Mouse (Mus musculus): ENCODE data around the gene Gje1. TPM values are rescaled to one million over a fixed set of nuclear protein-coding genes. Genes with fewer than 3 reads are reported as not detected.

The Gje1 gene
- not detected for total RNA-seq (2021)
- long read RNA-seq = 0 reads

DNA sequence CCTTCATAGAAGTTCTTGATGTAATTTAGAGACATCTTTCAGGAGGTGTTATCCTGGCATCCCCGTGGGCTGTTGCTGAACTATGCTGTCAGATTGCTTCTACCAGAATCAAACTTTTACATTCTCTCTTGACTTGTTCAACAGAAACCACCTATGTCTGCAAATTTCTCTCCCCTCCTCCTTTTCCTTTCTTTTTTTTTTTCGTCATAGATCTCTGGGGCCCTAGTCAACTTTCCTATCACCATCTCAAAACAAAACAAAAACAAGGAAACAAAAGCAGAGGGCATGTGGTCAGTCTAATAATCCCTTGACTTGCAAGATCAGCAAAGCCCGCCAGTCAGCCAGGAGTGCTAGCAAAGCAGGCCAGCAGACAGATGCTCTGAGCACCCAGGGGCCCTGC is at the start of gene Gje1:
Gene Gje1, minus strand, starts transcription at position 101 of the 400 bp plus-strand sequence.
- no peak for DNase-seq (ENCODE audit: low spot score in 2 of 2)

- DNase-seq (ENCODE audit: low spot score in 2 of 2) = no peak
Observed at GRCm38 (mm10) chr10:14760618-14761017, 42.6 kb upstream of the Gje1 start.

DNA sequence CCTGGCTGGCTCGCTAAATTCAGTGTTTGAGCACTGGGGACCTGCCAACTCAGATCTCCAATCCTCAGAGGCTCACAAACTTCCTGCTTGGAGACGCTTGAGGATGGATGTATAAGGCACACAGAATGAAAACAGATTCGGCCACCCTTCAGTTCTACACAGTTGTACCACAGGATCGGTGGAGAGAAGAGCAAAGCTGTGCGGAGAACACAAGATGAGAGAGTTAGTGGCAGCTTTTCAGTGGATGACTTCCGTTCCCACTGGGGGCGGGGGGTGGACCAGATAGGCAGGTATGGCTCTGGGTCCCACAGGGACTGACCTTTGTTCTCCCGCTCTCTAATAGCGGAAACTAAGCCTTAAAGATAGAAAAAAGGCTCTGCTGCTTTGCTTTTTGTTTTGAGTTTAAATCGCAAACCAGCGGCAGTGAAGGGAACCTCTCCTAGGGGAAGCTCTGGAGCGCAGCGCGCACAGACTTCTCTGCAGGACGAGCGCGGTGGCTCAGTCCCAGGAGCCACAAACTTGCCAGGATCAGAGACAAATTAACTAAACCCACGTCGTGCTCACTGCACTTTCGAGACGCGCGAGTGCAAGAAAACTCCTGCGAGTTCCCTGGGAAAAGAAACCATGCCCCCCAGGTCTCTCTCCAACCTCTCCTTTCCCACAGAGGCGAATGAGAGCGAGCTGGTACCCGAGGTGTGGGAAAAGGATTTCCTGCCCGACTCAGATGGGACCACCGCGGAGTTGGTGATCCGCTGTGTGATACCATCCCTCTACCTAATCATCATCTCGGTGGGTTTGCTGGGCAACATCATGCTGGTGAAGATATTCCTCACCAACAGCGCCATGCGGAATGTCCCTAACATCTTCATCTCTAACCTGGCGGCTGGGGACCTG is 41.9 kb upstream of the Gje1 start:
- DNase-seq (ENCODE audit: low spot score in 2 of 2) = peak in 1 of 2 experiments; percentile 19

DNA sequence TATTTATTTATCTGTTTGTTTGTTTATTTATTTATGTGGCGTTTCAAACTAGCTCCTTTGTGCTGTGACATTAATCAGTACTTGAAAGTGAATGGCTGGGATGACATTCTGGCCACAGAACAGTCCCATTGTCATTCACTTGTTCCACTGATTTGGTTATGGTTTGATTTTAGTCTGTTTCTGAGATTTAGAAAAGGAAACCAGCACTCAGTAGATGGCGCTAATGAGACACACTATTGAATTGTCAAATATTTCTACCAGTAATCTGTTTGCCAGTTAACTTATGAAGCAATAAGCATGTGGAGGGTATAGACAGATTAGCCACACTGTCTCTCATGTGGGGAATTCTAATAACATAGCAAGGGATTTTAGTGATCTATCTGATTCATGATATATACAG is 16.3 kb upstream of the Gje1 start:
- peak; percentile 3 to 87 for DNase-seq (ENCODE audit: low spot score in 2 of 2)

DNA sequence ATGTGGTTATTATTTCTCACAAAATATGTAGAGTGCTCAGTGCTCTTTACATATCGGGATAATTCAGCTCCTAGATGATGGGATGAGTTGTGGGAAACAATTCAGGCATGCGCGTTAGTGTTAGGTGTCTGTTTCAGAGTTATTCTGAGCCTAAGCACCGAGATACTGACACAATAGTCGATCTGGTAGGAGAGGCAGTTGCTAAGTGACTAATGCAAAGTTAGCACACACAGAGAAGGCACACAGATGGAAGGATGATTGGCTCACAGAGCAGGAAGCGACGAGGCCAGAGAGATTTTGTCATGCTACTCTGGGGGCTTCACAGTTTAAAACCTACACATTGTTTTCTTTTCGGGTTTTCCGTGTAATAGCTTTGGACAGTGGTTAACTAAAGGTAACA is 7.7 kb upstream of the Gje1 start:
- DNase-seq (ENCODE audit: low spot score in 2 of 2) = peak; percentile 50 to 83

GRCm38 (mm10) chr10:14705072-14706066 is 12.6 kb downstream of the Gje1 start, which contains the start of the genes Vta1 and Nmbr:
TSS of gene Vta1 (minus strand) at chr10:14705560.
TSS of gene Nmbr (plus strand) at chr10:14705591.
- peak; percentile 99 to 100 for DNase-seq (ENCODE audit: low spot score in 2 of 2)

- DNase-seq (ENCODE audit: low spot score in 2 of 2) = no peak
Observed at GRCm38 (mm10) chr10:14703830-14704420, 14.1 kb downstream of the Gje1 start.

DNA sequence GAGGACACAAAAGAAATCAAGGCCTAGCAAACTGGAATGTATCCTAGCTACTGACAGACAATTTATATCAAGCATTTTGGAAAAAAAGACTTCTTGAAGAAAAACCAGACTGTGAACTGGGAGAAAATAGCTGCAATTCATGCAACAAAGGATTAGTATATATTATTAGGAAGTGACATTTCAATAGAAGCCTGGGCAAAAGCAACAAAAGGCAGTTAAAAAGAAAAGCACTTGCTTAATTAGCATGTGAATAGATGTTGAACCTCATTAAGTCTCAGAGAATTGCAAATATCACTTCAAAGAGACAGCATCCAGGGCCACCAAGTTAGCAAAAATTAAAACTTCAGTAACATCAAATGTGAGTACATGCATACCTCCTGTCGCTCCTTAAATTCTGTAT is 14.8 kb downstream of the Gje1 start:
- no peak for DNase-seq (ENCODE audit: low spot score in 2 of 2)

- DNase-seq (ENCODE audit: low spot score in 2 of 2) = no peak
Observed at GRCm38 (mm10) chr10:14690349-14690748, 27.7 kb downstream of the Gje1 start.

DNA sequence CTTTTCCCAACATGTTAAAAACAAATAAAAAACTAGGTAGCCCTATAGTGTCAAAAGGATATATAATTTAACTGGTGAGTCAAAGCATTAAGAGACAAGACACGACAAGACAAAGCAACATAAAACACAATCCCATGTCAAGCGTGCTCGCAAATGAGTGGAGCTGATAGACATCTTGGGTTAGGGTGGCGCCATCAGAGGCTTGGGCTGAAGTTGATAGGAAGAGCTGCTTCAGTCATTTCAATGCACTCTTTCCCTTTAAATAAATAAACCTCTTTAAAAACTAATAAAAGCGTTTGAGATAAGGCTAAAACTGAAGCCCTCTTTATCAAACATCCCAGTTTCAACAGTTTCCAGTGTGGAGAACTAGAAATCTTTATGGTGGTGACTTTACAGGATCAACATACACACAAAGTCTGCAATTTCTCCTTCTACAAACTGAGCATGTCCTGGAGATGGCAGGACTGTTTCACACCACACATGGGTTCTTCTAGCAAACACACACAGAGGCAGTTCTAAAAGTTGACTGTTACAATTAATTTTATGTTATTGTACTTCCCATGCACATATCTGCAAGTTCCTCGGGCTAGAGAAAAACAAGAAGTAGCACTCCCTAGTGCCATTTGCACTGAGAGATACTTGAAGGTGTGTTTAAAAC is 29.1 kb downstream of the Gje1 start:
- no peak for DNase-seq (ENCODE audit: low spot score in 2 of 2)

- DNase-seq (ENCODE audit: low spot score in 2 of 2) = no peak
Observed at GRCm38 (mm10) chr10:14685663-14686062, 32.4 kb downstream of the Gje1 start.

- no peak for DNase-seq (ENCODE audit: low spot score in 2 of 2)
Observed at GRCm38 (mm10) chr10:14666147-14666546, 51.9 kb downstream of the Gje1 start.

Other genes with a start within 250 kb of the Gje1 start
- 1 to 10 TPM; 1.3 to 1.5 TPM for gene Adgrg6, start 172.6 kb downstream of the Gje1 start, total RNA-seq (2021)
- 10 to 100 TPM; 68.3 to 70.9 TPM for gene Vta1, start 12.7 kb downstream of the Gje1 start, total RNA-seq (2021)
- gene Nmbr, start 12.6 kb downstream of the Gje1 start, total RNA-seq (2021) = 1 to 10 TPM; 3.7 to 5.8 TPM